Mouse (Mus musculus): ENCODE data around the gene Unk. TPM values are rescaled to one million over a fixed set of nuclear protein-coding genes. Genes with fewer than 3 reads are reported as not detected.
"Not testable (repeated sequence)": the region's sequence is repeated elsewhere in the genome, so short reads cannot be mapped to it uniquely, and the experiment has no call there.

The Unk gene
- polyA plus RNA-seq, 1 experiment from 2014 or later = 19.3 TPM

DNA sequence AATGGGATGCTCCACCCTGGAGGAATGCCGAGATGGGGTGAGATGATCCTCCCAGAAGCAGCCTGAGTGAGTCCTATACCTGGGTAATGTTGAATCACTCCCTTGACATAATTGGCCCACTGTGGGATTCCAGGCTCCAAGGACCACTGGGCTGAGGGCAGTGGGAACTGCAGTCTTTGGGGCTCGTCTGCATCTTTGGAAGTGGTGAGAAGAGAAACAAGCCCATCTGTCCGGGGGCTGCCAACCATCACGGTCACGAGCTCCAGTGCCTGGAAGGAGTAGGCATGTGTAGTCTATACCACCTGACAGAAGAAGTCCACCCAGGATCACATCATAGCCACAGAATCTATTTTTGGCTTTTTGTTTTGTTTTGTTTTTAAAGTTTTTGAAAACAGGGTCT is 19.2 kb upstream of the Unk start:
- WGBS = 73% methylated on average over 5 of the region's 5 CpGs
- H3K27ac ChIP-seq (replicated peaks in 1 of 2; ENCODE audit: control insufficient read depth in 1 of 2, insufficient read depth in 1 of 2, low read depth in 2 of 2, low read length in 2 of 2) = no peak overlapping the region
- peaks cover 42% of the 10 kb centered on the region for H3K36me3 ChIP-seq (ENCODE audit: control insufficient read depth, insufficient read depth, low read length)
- H3K4me1 ChIP-seq (ENCODE audit: control insufficient read depth in 2 of 2, insufficient read depth in 2 of 2, low read length in 2 of 2) = peaks cover 7 to 9% of the 10 kb centered on the region in 2 experiments
- H3K4me2 ChIP-seq (ENCODE audit: low read length) = no peak overlapping the region
- no peak overlapping the region for H3K4me3 ChIP-seq (ENCODE audit: control insufficient read depth in 1 of 2, insufficient read depth in 1 of 2, low read depth in 1 of 2, low read length in 2 of 2)
- no peak overlapping the region for H3K9ac ChIP-seq (ENCODE audit: low read length)
- no peaks in the 10 kb centered on the region for H3K9me3 ChIP-seq (ENCODE audit: control insufficient read depth, low read length)
- H3K27me3 ChIP-seq (ENCODE audit: control insufficient read depth, insufficient read depth, low read length) = no peaks in the 10 kb centered on the region
- no peak for ATAC-seq (ENCODE audit: insufficient number of reproducible peaks, insufficient read depth, low FRiP score, low read depth)

DNA sequence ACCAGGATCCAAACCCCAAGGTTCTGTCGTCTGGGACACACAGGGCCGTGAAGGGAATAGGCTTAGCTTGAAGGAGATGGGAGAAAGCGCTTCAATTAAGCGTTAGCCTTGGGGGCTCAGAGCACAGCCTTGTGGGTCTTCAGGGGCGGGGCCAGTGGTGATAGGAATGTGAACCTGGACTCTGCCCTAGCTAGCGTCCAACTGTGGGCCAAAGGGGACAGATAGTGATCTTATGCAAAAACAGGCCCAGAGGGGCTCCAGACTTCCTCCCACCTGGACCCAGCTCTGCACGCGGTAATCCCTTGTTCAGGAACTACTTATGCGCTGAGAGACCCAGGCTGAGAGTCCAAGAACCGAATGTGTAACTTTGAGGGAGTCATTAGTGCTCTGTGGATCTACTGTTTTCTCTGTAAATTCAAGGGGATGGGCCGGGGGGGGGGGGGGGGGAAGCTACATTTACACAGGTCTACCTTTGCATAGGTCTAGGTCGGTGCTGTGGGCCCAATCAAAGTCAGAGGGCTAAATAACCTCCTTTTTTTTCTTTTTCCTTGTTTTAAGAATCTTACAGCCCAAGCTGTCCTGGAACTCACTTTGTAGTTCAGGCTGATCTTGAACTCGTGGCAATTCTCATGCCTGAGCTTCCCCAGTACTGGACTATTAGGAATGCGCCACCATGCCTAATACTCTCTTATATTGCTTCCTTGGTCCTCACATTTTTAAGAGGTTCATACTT is 18.4 kb upstream of the Unk start:
- no peak; the same call in 1 of the 2 replicates for ATAC-seq (ENCODE audit: insufficient number of reproducible peaks, insufficient read depth, low FRiP score, low read depth)
- Histone ChIP-seq H3K36me3 (ENCODE audit: control insufficient read depth, insufficient read depth, low read length) (peaks cover 41% of the 10 kb centered on the region), H3K9ac (ENCODE audit: low read length) (peak overlapping the region; percentile 73), H3K27ac (replicated peaks in 1 of 2; ENCODE audit: control insufficient read depth in 1 of 2, insufficient read depth in 1 of 2, low read depth in 2 of 2, low read length in 2 of 2) (peak overlapping the region; percentile 55 to 75), H3K27me3 (ENCODE audit: control insufficient read depth, insufficient read depth, low read length) (no peaks in the 10 kb centered on the region), H3K9me3 (ENCODE audit: control insufficient read depth, low read length) (no peaks in the 10 kb centered on the region), H3K4me2 (ENCODE audit: low read length) (peak overlapping the region; percentile 68), H3K4me1 (ENCODE audit: control insufficient read depth in 2 of 2, insufficient read depth in 2 of 2, low read length in 2 of 2) (peaks cover 7 to 9% of the 10 kb centered on the region in 2 experiments), H3K4me3 (ENCODE audit: control insufficient read depth in 1 of 2, insufficient read depth in 1 of 2, low read depth in 1 of 2, low read length in 2 of 2) (peak overlapping the region; percentile 52 to 68)
- 23% methylated on average over 13 of the region's 14 CpGs for WGBS

DNA sequence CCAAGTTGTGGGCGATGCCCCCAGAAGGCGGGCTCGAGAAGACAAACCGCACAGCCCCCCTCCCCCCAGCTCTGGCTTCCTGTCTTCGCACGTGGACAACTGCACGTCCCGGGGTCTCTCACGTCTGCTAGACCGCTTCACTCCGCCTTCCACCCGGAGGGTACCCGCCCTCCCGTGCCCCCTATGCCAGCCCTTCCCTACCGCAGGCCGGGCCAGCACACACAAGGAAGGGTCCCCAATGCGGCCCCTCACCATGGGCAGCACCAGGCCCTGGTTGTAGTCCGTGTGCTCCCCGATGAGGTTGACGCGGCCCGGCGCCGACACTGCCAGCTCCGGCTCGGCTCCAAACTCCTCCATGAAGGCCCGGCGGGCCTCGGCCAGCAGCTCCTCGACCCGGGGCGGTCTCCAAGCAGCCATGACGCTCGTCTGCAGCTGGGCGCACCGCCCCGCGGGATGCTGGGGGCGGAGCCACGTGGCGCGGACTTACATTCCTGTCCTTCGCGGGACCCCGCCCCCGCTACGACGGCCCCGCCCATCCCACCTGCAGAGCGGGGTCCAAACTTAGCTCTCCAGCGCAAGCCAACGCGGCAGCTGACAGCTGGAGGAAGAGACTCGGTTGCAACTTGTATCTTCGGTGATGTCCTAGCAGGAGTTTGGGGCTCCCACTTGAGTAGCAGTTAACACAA is 17.7 kb upstream of the Unk start, which contains the start of gene Galk1:
Galk1 (minus strand) TSS at position 458 of the 686 bp plus-strand sequence.
- Histone ChIP-seq H3K9ac (ENCODE audit: low read length) (peak within 1 kb of the TSS; percentile 73), H3K4me3 (ENCODE audit: control insufficient read depth in 1 of 2, insufficient read depth in 1 of 2, low read depth in 1 of 2, low read length in 2 of 2) (peak within 1 kb of the TSS; percentile 52 to 68), H3K36me3 (ENCODE audit: control insufficient read depth, insufficient read depth, low read length) (peaks cover 34% of the 10 kb centered on the region), H3K27ac (replicated peaks in 1 of 2; ENCODE audit: control insufficient read depth in 1 of 2, insufficient read depth in 1 of 2, low read depth in 2 of 2, low read length in 2 of 2) (peak within 1 kb of the TSS; percentile 75 to 79), H3K27me3 (ENCODE audit: control insufficient read depth, insufficient read depth, low read length) (no peaks in the 10 kb centered on the region), H3K4me2 (ENCODE audit: low read length) (peak within 1 kb of the TSS; percentile 68), H3K4me1 (ENCODE audit: control insufficient read depth in 2 of 2, insufficient read depth in 2 of 2, low read length in 2 of 2) (peaks cover 7 to 9% of the 10 kb centered on the region in 2 experiments), H3K9me3 (ENCODE audit: control insufficient read depth, low read length) (no peaks in the 10 kb centered on the region)
- WGBS = under 1% methylated on average over 54 of the region's 55 CpGs
- peak; percentile 88 for ATAC-seq (ENCODE audit: insufficient number of reproducible peaks, insufficient read depth, low FRiP score, low read depth)

DNA sequence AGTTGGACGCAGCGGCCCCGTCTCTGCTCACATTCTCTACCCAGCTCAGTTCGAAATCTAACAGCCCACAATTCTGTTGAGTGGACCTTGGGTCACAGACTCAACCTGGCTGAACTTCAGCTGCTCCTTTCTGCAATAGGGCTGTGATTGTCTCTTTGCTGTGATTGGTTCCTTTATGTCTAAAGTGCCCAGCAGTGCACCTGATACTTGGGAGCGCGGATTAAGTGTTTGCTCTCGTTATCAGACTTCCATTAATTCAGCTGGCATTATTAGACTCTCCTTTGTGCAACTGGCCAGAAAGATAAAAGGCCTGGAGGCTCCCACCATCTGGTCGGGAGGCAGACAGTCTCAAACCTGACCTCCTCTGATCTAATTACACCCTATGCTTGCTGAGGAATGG is 15.3 kb upstream of the Unk start:
- Histone ChIP-seq H3K4me1 (ENCODE audit: control insufficient read depth in 2 of 2, insufficient read depth in 2 of 2, low read length in 2 of 2) (peaks cover 7 to 9% of the 10 kb centered on the region in 2 experiments), H3K27ac (replicated peaks in 1 of 2; ENCODE audit: control insufficient read depth in 1 of 2, insufficient read depth in 1 of 2, low read depth in 2 of 2, low read length in 2 of 2) (no peak overlapping the region; a peak in 1 of 4 replicates), H3K4me2 (ENCODE audit: low read length) (no peak overlapping the region), H3K9me3 (ENCODE audit: control insufficient read depth, low read length) (no peaks in the 10 kb centered on the region), H3K36me3 (ENCODE audit: control insufficient read depth, insufficient read depth, low read length) (peaks cover 10% of the 10 kb centered on the region), H3K9ac (ENCODE audit: low read length) (no peak overlapping the region), H3K27me3 (ENCODE audit: control insufficient read depth, insufficient read depth, low read length) (no peaks in the 10 kb centered on the region), H3K4me3 (ENCODE audit: control insufficient read depth in 1 of 2, insufficient read depth in 1 of 2, low read depth in 1 of 2, low read length in 2 of 2) (no peak overlapping the region)
- ATAC-seq (ENCODE audit: insufficient number of reproducible peaks, insufficient read depth, low FRiP score, low read depth) = no peak
- 59% methylated on average over 8 of the region's 8 CpGs for WGBS

DNA sequence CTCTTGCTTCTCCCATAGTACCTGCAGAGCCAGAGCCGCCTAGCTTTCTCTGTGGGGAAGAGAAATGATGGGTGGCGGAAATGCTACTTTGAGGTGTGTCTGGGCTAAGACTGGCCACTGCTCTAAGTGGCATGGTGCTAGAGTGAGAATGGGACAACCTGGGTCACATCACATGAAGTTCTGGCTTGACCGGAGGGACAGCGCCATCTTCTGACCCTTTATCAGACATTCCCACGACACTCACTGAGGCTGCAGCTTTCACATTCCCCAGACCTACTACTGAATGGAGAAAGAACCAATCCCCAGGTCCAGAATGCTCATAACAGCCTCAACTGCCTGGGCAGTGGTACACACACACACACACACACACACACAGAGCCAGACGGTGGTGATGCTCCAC is 12.0 kb upstream of the Unk start:
- H3K9me3 ChIP-seq (ENCODE audit: control insufficient read depth, low read length) = no peaks in the 10 kb centered on the region
- H3K4me3 ChIP-seq (ENCODE audit: control insufficient read depth in 1 of 2, insufficient read depth in 1 of 2, low read depth in 1 of 2, low read length in 2 of 2) = no peak overlapping the region
- H3K27me3 ChIP-seq (ENCODE audit: control insufficient read depth, insufficient read depth, low read length) = no peaks in the 10 kb centered on the region
- peaks cover 19% of the 10 kb centered on the region for H3K36me3 ChIP-seq (ENCODE audit: control insufficient read depth, insufficient read depth, low read length)
- H3K4me1 ChIP-seq (ENCODE audit: control insufficient read depth in 2 of 2, insufficient read depth in 2 of 2, low read length in 2 of 2) = peaks cover under 1 to 12% of the 10 kb centered on the region in 2 experiments; a peak in 2 of 4 replicates
- H3K4me2 ChIP-seq (ENCODE audit: low read length) = no peak overlapping the region
- 20% methylated on average over 6 of the region's 6 CpGs for WGBS
- no peak overlapping the region for H3K9ac ChIP-seq (ENCODE audit: low read length)
- no peak for ATAC-seq (ENCODE audit: insufficient number of reproducible peaks, insufficient read depth, low FRiP score, low read depth)
- H3K27ac ChIP-seq (replicated peaks in 1 of 2; ENCODE audit: control insufficient read depth in 1 of 2, insufficient read depth in 1 of 2, low read depth in 2 of 2, low read length in 2 of 2) = no peak overlapping the region

DNA sequence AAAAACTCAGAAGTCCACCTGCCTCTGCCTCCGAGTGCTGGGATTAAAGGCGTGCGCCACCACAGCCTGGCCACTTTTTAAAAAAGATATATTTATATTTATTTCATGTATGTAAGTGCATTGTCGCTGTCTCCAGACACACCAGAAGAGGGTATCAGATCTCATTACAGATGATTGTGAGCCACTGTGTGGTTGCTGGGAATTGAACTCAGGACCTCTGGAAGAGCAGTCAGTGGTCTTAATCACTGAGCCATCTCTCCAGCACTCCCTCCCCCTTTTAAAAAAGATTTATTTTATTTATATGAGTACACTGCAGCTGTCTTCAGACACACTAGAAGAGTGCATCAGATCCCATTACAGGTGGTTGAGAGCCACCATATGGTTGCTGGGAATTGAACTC is 11.3 kb upstream of the Unk start:
- H3K36me3 ChIP-seq (ENCODE audit: control insufficient read depth, insufficient read depth, low read length) = peaks cover 23% of the 10 kb centered on the region
- H3K4me3 ChIP-seq (ENCODE audit: control insufficient read depth in 1 of 2, insufficient read depth in 1 of 2, low read depth in 1 of 2, low read length in 2 of 2); H3K9ac ChIP-seq (ENCODE audit: low read length); H3K9me3 ChIP-seq (ENCODE audit: control insufficient read depth, low read length); H3K27ac ChIP-seq (replicated peaks in 1 of 2; ENCODE audit: control insufficient read depth in 1 of 2, insufficient read depth in 1 of 2, low read depth in 2 of 2, low read length in 2 of 2); ATAC-seq (ENCODE audit: insufficient number of reproducible peaks, insufficient read depth, low FRiP score, low read depth); H3K4me2 ChIP-seq (ENCODE audit: low read length); H3K27me3 ChIP-seq (ENCODE audit: control insufficient read depth, insufficient read depth, low read length): not testable (repeated sequence)
- 90% methylated on average over 4 of the region's 4 CpGs for WGBS
- H3K4me1 ChIP-seq (ENCODE audit: control insufficient read depth in 2 of 2, insufficient read depth in 2 of 2, low read length in 2 of 2) = 0 out of 4 replicates have a peak, but pooled peaks cover 0 to 12% of the 10 kb centered on the region in 2 experiments

DNA sequence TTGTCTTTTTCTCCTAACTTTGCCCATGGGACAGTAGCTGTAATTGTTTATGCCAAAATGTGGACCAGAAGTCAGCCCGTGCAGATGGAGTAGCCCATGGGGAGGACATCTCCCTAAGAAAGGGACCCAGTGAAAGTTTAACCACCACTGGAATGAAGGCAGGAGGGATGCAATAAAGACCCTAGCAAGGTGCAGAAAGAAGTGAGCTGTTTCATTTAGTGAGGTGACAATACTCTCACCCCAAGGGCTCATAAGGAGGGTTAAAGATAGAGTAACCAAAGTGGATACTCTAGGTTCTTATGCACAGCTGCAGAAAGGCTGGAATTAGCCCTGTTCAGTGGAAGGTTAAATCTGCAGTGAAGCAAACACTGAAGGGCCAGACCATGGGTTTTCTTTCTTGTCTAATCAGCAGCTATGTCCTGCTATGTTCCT is 10.7 kb upstream of the Unk start:
- ATAC-seq (ENCODE audit: insufficient number of reproducible peaks, insufficient read depth, low FRiP score, low read depth) = no peak
- peaks cover 23% of the 10 kb centered on the region for H3K36me3 ChIP-seq (ENCODE audit: control insufficient read depth, insufficient read depth, low read length)
- no peak overlapping the region for H3K9ac ChIP-seq (ENCODE audit: low read length)
- no peak overlapping the region for H3K4me2 ChIP-seq (ENCODE audit: low read length)
- 0 out of 4 replicates have a peak, but pooled peaks cover 0 to 12% of the 10 kb centered on the region in 2 experiments for H3K4me1 ChIP-seq (ENCODE audit: control insufficient read depth in 2 of 2, insufficient read depth in 2 of 2, low read length in 2 of 2)
- 70% methylated on average over 1 of the region's 1 CpGs for WGBS
- H3K27ac ChIP-seq (replicated peaks in 1 of 2; ENCODE audit: control insufficient read depth in 1 of 2, insufficient read depth in 1 of 2, low read depth in 2 of 2, low read length in 2 of 2) = no peak overlapping the region
- H3K27me3 ChIP-seq (ENCODE audit: control insufficient read depth, insufficient read depth, low read length) = no peaks in the 10 kb centered on the region
- H3K4me3 ChIP-seq (ENCODE audit: control insufficient read depth in 1 of 2, insufficient read depth in 1 of 2, low read depth in 1 of 2, low read length in 2 of 2) = no peak overlapping the region
- no peaks in the 10 kb centered on the region for H3K9me3 ChIP-seq (ENCODE audit: control insufficient read depth, low read length)
